Mouse (Mus musculus) embryonic facial prominence, embryonic 15.5 days (tissue): ENCODE measurements around the gene Gpr180. TPM values are rescaled to one million over a fixed set of nuclear protein-coding genes. Genes with fewer than 3 reads are reported as not detected.
A peak's percentile ranks its signal among the peaks of the same experiment; 100 is the strongest.

Experiments used
- ATAC-seq: fragments of 200-750 bp; cut with Nextera tagmentation; 2 replicates; pipeline ENCODE4 v1.8.0; 2017; ENCODE audit warnings: low read depth, moderate TSS enrichment; ENCODE audit not compliant: insufficient number of reproducible peaks, low FRiP score, low TSS enrichment
- H3K27ac ChIP-seq: fragments of 300-500 bp; sonication (generic); replicated peaks from 2 replicates; pipeline ENCODE4 v1.5.1; 2015; ENCODE audit warnings: mild to moderate bottlenecking, inconsistent platforms
- H3K27me3 ChIP-seq: fragments of 300-500 bp; sonication (generic); 2 replicates; pipeline ENCODE4 v1.6.1; 2015; ENCODE audit warnings: inconsistent platforms
- H3K36me3 ChIP-seq: fragments of 300-500 bp; sonication (generic); 2 replicates; pipeline ENCODE4 v1.6.1; 2015; ENCODE audit warnings: mild to moderate bottlenecking, inconsistent platforms
- H3K4me1 ChIP-seq: fragments of 300-500 bp; sonication (generic); 2 replicates; pipeline ENCODE4 v1.6.1; 2015; ENCODE audit warnings: inconsistent platforms
- H3K4me2 ChIP-seq: fragments of 300-500 bp; sonication (generic); replicated peaks from 2 replicates; pipeline ENCODE4 v1.6.1; 2015; ENCODE audit warnings: mild to moderate bottlenecking, inconsistent platforms
- H3K4me3 ChIP-seq: fragments of 300-500 bp; sonication (generic); replicated peaks from 2 replicates; pipeline ENCODE4 v1.5.1; 2015; ENCODE audit warnings: mild to moderate bottlenecking, inconsistent platforms
- H3K9ac ChIP-seq: fragments of 300-500 bp; sonication (generic); 2 replicates; pipeline ENCODE4 v1.6.1; 2015; ENCODE audit warnings: inconsistent platforms
- H3K9me3 ChIP-seq: fragments of 300-500 bp; sonication (generic); replicated peaks from 2 replicates; pipeline ENCODE4 v1.6.1; 2016; ENCODE audit warnings: inconsistent platforms
- WGBS: fragments of 180-500 bp; shearing (Covaris S2); methylation state at CpG from one replicate; pipeline ENCODE4 v1.1.7; 2015; 5-methylcytosine and 5-hydroxymethylcytosine counted together
- polyA plus RNA-seq: library from polyadenylated mRNA; unstranded; fragments of >200 nt; fragmentation: Nextera tagmentation; extraction: Ambion mirVana; gene quantifications from 2 replicates; pipeline ENCODE4 v1.2.1, GENCODE M21; 2015

The Gpr180 gene
- polyA plus RNA-seq, 1 experiment from 2014 or later, result 70.7 TPM

- ATAC-seq, result no peak
- no peak overlapping the region for H3K27ac ChIP-seq
- no peak overlapping the region for H3K9ac ChIP-seq
- H3K4me3 ChIP-seq, result no peak overlapping the region
- 88% methylated on average over 5 of the region's 5 CpGs for WGBS
- peaks cover 8% of the 10 kb centered on the region for H3K4me1 ChIP-seq
- no peak overlapping the region for H3K4me2 ChIP-seq
- no peaks in the 10 kb centered on the region for H3K9me3 ChIP-seq
- peaks cover 58% of the 10 kb centered on the region for H3K36me3 ChIP-seq
- H3K27me3 ChIP-seq, result no peaks in the 10 kb centered on the region
These were observed 10.7 kb upstream of the Gpr180 start for GRCm38 (mm10) chr14:118126301-118126700.

- peaks cover 22% of the 10 kb centered on the region for H3K4me1 ChIP-seq
- peak overlapping the region; percentile 74 for H3K4me2 ChIP-seq
- no peak for ATAC-seq
- H3K9ac ChIP-seq, result peak overlapping the region; percentile 52; the same call in 1 of the 2 replicates
- H3K27ac ChIP-seq, result no peak overlapping the region
- 75% methylated on average over 7 of the region's 7 CpGs for WGBS
- H3K36me3 ChIP-seq, result peaks cover 28% of the 10 kb centered on the region
- H3K9me3 ChIP-seq, result no peaks in the 10 kb centered on the region
- peak overlapping the region; percentile 81 for H3K4me3 ChIP-seq
- H3K27me3 ChIP-seq, result no peaks in the 10 kb centered on the region
These were observed 5.5 kb upstream of the Gpr180 start for GRCm38 (mm10) chr14:118131472-118131871.

DNA sequence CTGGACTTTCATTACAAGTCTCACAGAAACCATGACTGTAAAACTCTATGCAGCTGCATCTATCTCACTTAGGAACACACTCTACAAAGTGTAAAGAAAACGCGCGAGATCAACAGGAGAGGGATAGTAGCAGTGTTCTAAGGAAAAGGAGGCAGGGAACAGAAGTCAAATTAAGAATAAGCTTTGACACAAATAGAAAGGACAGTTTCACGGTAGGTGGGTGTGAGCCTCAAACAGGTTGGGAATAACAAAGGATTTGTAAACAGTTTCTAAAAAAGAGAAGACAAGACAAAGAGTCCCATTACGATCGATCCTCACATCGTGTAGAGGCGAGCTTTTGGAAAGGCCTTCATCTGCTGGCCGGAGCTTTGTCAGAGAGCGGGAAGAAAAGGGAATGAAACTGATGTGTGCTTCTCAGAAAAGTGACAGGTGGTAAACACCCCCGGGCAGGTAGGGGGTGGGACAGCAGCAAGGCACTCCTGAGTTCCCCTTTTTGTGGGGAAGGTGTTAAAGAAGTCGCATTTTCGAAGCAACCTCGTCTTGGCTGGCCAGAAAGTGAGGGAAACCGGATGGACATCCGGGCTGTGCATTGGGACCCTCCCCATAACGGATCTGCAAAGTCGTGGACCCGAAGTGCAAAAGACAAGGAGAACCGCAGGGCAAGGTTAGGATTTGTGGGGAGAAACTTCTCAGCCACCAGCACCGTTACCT is 4.9 kb upstream of the Gpr180 start:
- 13% methylated on average over 21 of the region's 21 CpGs for WGBS
- Histone ChIP-seq H3K27me3 (no peaks in the 10 kb centered on the region), H3K4me3 (peak overlapping the region; percentile 81), H3K9me3 (no peaks in the 10 kb centered on the region), H3K4me1 (peaks cover 25% of the 10 kb centered on the region), H3K27ac (peak overlapping the region; percentile 58; the same call in 1 of the 2 replicates), H3K36me3 (peaks cover 22% of the 10 kb centered on the region), H3K4me2 (peak overlapping the region; percentile 74), H3K9ac (peak overlapping the region; percentile 52)
- no peak for ATAC-seq

DNA sequence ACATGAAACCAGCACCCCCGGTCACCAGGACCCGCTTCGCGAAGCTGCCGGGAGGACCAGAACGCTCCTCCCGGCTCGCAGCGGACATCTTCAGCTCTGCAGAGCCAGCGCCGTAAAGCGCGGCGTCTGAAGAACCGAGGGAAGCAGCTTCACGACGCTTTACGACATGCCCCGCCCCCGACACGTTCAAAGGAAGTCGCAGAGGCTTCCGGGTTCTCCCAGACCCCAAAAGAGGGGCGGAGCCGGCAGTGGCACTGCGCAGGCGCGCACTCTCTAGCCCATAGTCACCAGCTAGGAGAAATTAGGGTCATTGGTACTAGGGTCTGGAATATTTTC is 4.3 kb upstream of the Gpr180 start, which contains the start of gene Tgds:
Tgds (minus strand) TSS at position 114 of the 336 bp plus-strand sequence.
- Histone ChIP-seq H3K27ac (peak within 1 kb of the TSS; percentile 58; the same call in 1 of the 2 replicates), H3K9me3 (no peaks in the 10 kb centered on the region)
- 0% methylated on average over 28 of the region's 28 CpGs for WGBS

GRCm38 (mm10) chr14:118137487-118137886 is 529 bp downstream of the Gpr180 start:
- Histone ChIP-seq H3K27me3 (no peaks in the 10 kb centered on the region), H3K9ac (peak overlapping the region; percentile 86), H3K27ac (peak overlapping the region; percentile 76), H3K4me1 (peaks cover 17% of the 10 kb centered on the region; the same call in 1 of the 2 replicates), H3K4me2 (peak overlapping the region; percentile 82), H3K36me3 (peaks cover 30% of the 10 kb centered on the region), H3K9me3 (no peaks in the 10 kb centered on the region), H3K4me3 (peak overlapping the region; percentile 86)
- WGBS, result under 1% methylated on average over 13 of the region's 13 CpGs
- ATAC-seq, result peak; percentile 5; the same call in 1 of the 2 replicates

More for the DNA sequence above, 4.3 kb upstream of the Gpr180 start, which contains the start of gene Tgds:
- peaks cover 25% of the 10 kb centered on the region for H3K4me1 ChIP-seq
- peaks cover 17% of the 10 kb centered on the region; the same call in 1 of the 2 replicates for H3K36me3 ChIP-seq
- peak; percentile 80 for ATAC-seq
- H3K9ac ChIP-seq, result peak within 1 kb of the TSS; percentile 52
- peak within 1 kb of the TSS; percentile 81 for H3K4me3 ChIP-seq
- H3K27me3 ChIP-seq, result no peaks in the 10 kb centered on the region
- H3K4me2 ChIP-seq, result peak within 1 kb of the TSS; percentile 74

GRCm38 (mm10) chr14:118142283-118142682 is 5.3 kb downstream of the Gpr180 start:
- Histone ChIP-seq H3K4me1 (peaks cover 8% of the 10 kb centered on the region; the same call in 1 of the 2 replicates), H3K9me3 (no peaks in the 10 kb centered on the region), H3K4me2 (no peak overlapping the region), H3K27me3 (no peaks in the 10 kb centered on the region), H3K27ac (no peak overlapping the region), H3K9ac (no peak overlapping the region), H3K4me3 (no peak overlapping the region), H3K36me3 (peaks cover 32% of the 10 kb centered on the region)
- WGBS, result 90% methylated on average over 5 of the region's 5 CpGs
- ATAC-seq, result no peak

GRCm38 (mm10) chr14:118148046-118148445 is 11.1 kb downstream of the Gpr180 start:
- H3K27ac ChIP-seq, result no peak overlapping the region
- 92% methylated on average over 13 of the region's 13 CpGs for WGBS
- H3K36me3 ChIP-seq, result peaks cover 16% of the 10 kb centered on the region; the same call in 1 of the 2 replicates
- ATAC-seq, result no peak
- no peak overlapping the region for H3K9ac ChIP-seq
- H3K9me3 ChIP-seq, result no peaks in the 10 kb centered on the region
- no peaks in the 10 kb centered on the region for H3K4me1 ChIP-seq
- no peak overlapping the region for H3K4me3 ChIP-seq
- H3K4me2 ChIP-seq, result no peak overlapping the region
- no peaks in the 10 kb centered on the region for H3K27me3 ChIP-seq

- no peak overlapping the region for H3K4me3 ChIP-seq
- H3K27ac ChIP-seq, result no peak overlapping the region
- no peak overlapping the region for H3K9ac ChIP-seq
- H3K27me3 ChIP-seq, result no peaks in the 10 kb centered on the region
- H3K4me1 ChIP-seq, result no peaks in the 10 kb centered on the region
- 80% methylated on average over 10 of the region's 10 CpGs for WGBS
- no peaks in the 10 kb centered on the region for H3K9me3 ChIP-seq
- no peak for ATAC-seq
- H3K36me3 ChIP-seq, result peaks cover 20% of the 10 kb centered on the region
- H3K4me2 ChIP-seq, result no peak overlapping the region
These were observed 11.6 kb downstream of the Gpr180 start for GRCm38 (mm10) chr14:118148554-118148953.

DNA sequence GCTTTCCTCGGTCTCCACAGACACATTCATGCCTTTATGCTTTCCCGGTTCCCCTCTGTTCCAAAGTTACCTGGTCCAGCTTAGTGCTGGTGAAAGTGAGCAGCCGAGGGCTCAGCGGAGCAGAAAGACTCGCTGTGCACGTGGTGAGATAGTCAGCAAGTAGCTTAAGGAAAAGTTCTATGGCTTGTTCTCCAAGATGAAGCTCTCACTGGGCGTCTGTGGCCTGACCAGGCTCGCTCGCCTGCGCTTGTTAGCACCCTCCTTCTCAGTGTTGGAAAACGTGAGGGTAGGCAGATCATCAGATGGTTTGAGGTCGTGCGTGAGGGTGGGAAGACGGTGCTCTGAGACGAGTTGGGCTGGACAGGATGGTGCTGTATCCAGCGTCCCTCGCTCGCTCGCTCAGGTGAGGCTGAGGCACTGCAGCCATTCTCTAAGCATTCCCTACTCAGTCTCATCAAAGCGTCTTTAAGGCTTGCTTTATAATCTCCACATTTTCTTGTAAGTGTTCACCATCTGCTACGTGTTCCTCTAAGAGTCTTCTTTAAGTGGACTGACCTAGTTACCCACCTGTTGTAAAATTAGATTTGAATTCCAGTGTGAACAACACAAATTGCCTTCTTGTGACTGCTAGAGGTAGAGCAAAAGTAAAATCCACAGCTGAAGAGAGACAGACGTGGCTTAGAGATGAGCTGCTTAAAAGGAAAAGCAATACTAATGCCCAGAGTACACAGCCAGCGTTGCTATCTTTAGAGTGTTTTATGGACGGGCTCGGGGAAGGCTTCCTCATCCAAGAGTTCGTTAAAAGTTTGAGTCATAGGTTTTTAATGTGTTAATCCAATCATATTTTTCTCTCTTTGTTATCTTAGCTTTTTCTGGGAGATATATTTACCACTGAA is 13.9 kb downstream of the Gpr180 start:
- H3K4me1 ChIP-seq, result no peaks in the 10 kb centered on the region
- ATAC-seq, result no peak
- H3K9me3 ChIP-seq, result no peaks in the 10 kb centered on the region
- H3K27me3 ChIP-seq, result no peaks in the 10 kb centered on the region
- H3K36me3 ChIP-seq, result peaks cover 36% of the 10 kb centered on the region
- H3K9ac ChIP-seq, result no peak overlapping the region
- no peak overlapping the region for H3K27ac ChIP-seq
- H3K4me3 ChIP-seq, result no peak overlapping the region
- 87% methylated on average over 26 of the region's 26 CpGs for WGBS
- H3K4me2 ChIP-seq, result no peak overlapping the region

DNA sequence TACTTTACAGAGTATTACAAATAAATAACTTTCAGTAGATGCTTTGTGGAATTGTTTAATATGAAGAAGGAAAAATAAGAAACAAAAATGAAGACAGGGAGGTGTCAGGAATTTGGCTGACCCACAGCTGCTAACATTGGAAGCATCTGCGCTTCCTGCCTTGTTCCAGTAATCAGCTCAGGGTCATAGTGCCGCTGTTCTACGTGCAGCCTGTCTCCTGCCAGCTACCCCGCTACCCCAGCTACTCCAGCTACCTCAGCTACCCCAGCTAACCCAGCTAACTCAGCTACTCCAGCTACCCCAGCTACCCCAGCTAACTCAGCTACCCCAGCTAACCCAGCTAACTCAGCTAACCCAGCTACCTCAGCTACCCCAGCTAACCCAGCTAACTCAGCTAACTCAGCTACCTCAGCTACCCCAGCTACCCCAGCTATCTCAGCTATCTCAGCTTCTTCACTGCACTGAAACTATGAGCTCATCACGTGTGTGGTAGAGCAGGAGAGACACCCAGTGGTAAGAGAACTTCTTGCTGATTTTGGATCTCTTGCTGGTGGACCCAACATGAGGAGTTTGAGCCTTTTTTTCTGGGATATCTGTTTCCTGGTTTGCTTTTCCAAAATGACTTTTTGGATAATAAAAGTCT is 14.8 kb downstream of the Gpr180 start:
- no peak overlapping the region for H3K27ac ChIP-seq
- no peaks in the 10 kb centered on the region for H3K27me3 ChIP-seq
- H3K9ac ChIP-seq, result no peak overlapping the region
- no peak overlapping the region for H3K4me3 ChIP-seq
- peaks cover 44% of the 10 kb centered on the region for H3K36me3 ChIP-seq
- H3K4me2 ChIP-seq, result no peak overlapping the region
- no peaks in the 10 kb centered on the region for H3K9me3 ChIP-seq
- WGBS, result 67% methylated on average over 5 of the region's 5 CpGs
- ATAC-seq, result no peak
- no peaks in the 10 kb centered on the region for H3K4me1 ChIP-seq

GRCm38 (mm10) chr14:118152294-118152651 is 15.3 kb downstream of the Gpr180 start:
- H3K27me3 ChIP-seq, result no peaks in the 10 kb centered on the region
- H3K27ac ChIP-seq, result no peak overlapping the region
- ATAC-seq, result no peak
- H3K4me3 ChIP-seq, result no peak overlapping the region
- H3K36me3 ChIP-seq, result peaks cover 44% of the 10 kb centered on the region
- H3K9ac ChIP-seq, result no peak overlapping the region
- no peaks in the 10 kb centered on the region for H3K4me1 ChIP-seq
- H3K9me3 ChIP-seq, result no peaks in the 10 kb centered on the region
- no peak overlapping the region for H3K4me2 ChIP-seq
- 91% methylated on average over 8 of the region's 8 CpGs for WGBS
